Comparison of ENCODE assay signal across 21 mouse cellular contexts in genomic region chr15:97728394-97728793, GRCm38 (mm10). TPM values are rescaled to one million over a fixed set of nuclear protein-coding genes. Genes with fewer than 3 reads are reported as not detected.
DNase-seq lines count a peak whose midpoint lies in the region; ATAC-seq lines count a peak whose summit lies in the region.
"Had no signal": no experiment of that assay in that cellular context is flagged by ENCODE, and none has a peak within 500 bp of the region (broad histone marks: within the 10 kb centered on the region; RNA-seq: fewer than 3 reads in every experiment).

No protein-coding gene starts in this region.

- H3K4me3 ChIP-seq in heart, embryonic 16.5 days (ENCODE audit: low read length), result no peak overlapping the region
- H3K4me3 ChIP-seq: embryonic facial prominence, embryonic 12.5 days; heart, embryonic 13.5 days; hindbrain, embryonic 15.5 days; lung, embryonic 15.5 days; midbrain, embryonic 10.5 days; midbrain, embryonic 15.5 days; neural tube, embryonic 15.5 days had no signal

- no peak overlapping the region for H3K9ac ChIP-seq in heart, embryonic 16.5 days (ENCODE audit: low read length)
- H3K9ac ChIP-seq: embryonic facial prominence, embryonic 12.5 days; heart, embryonic 13.5 days; hindbrain, embryonic 15.5 days; lung, embryonic 15.5 days; midbrain, embryonic 15.5 days; neural tube, embryonic 15.5 days had no signal

- peak; percentile 96 for DNase-seq in heart, adult 11 months
- DNase-seq in heart, postnatal 36 days, result no peak
- no peak for DNase-seq in heart, postnatal 4 days
- DNase-seq in thymus, postnatal 25 days, result peak; percentile 30
- DNase-seq in thymus, postnatal 4 days, result no peak
- DNase-seq in adrenal gland, postnatal 36 days, result no peak
- no peak for DNase-seq in liver
- DNase-seq: cerebellum, adult 8-10 months; embryo, embryonic 11 days; retina, postnatal 1 day; right cerebral cortex, postnatal 14 days had no signal

- H3K4me1 ChIP-seq in heart, embryonic 16.5 days (ENCODE audit: control insufficient read depth, insufficient read depth, low read length), result no peaks in the 10 kb centered on the region
- H3K4me1 ChIP-seq: embryonic facial prominence, embryonic 12.5 days; lung, embryonic 15.5 days; midbrain, embryonic 15.5 days had no signal

- intact Hi-C loops in heart, postnatal 36 days (cut with DNase I), result no loop called here

- peak overlapping the region; percentile 15; the same call in 1 of the 2 replicates for H3K27ac ChIP-seq in heart, embryonic 16.5 days (ENCODE audit: low read length)
- H3K27ac ChIP-seq: embryonic facial prominence, embryonic 12.5 days; heart, embryonic 13.5 days; hindbrain, embryonic 15.5 days; lung, embryonic 15.5 days; midbrain, embryonic 15.5 days; neural tube, embryonic 15.5 days had no signal

- no peak overlapping the region for H3K4me2 ChIP-seq in heart, embryonic 16.5 days (ENCODE audit: low read depth, low read length)
- H3K4me2 ChIP-seq: embryonic facial prominence, embryonic 12.5 days; heart, embryonic 13.5 days; hindbrain, embryonic 15.5 days; lung, embryonic 15.5 days; midbrain, embryonic 15.5 days; neural tube, embryonic 15.5 days had no signal

- no peaks in the 10 kb centered on the region for H3K9me3 ChIP-seq in heart, embryonic 16.5 days (replicated peaks; ENCODE audit: control insufficient read depth, low read length)
- H3K9me3 ChIP-seq: embryonic facial prominence, embryonic 12.5 days; heart, embryonic 13.5 days; hindbrain, embryonic 15.5 days; lung, embryonic 15.5 days; midbrain, embryonic 10.5 days; midbrain, embryonic 15.5 days; neural tube, embryonic 15.5 days had no signal

- no peaks in the 10 kb centered on the region for H3K27me3 ChIP-seq in heart, embryonic 16.5 days (ENCODE audit: control insufficient read depth, insufficient read depth, low read length)
- H3K27me3 ChIP-seq: embryonic facial prominence, embryonic 12.5 days; hindbrain, embryonic 15.5 days; lung, embryonic 15.5 days; midbrain, embryonic 15.5 days; neural tube, embryonic 15.5 days had no signal

- 63% methylated on average over 11 of the region's 11 CpGs for WGBS in heart, embryonic 16.5 days

- ATAC-seq in heart, embryonic 16.5 days (replicated peaks; ENCODE audit: extremely low read depth, insufficient read depth, low FRiP score), result no peak
- ATAC-seq: forebrain, embryonic 14.5 days; inflammation-experienced regulatory T-cells, adult 6 months; midbrain, embryonic 15.5 days had no signal

- H3K36me3 ChIP-seq in heart, embryonic 16.5 days (ENCODE audit: control insufficient read depth, insufficient read depth), result no peaks in the 10 kb centered on the region
- H3K36me3 ChIP-seq: embryonic facial prominence, embryonic 12.5 days; heart, embryonic 13.5 days; hindbrain, embryonic 15.5 days; lung, embryonic 15.5 days; midbrain, embryonic 10.5 days; midbrain, embryonic 15.5 days; neural tube, embryonic 15.5 days had no signal

RNA-seq across cellular contexts. Expression of gene Endou, which starts 2.7 kb away (rescaled TPM):
- total RNA-seq in heart, postnatal 36 days (2021), result 1 to 10 TPM; 1.3 to 2.2 TPM
- 2.8 and 9.6 TPM in 2 replicates for polyA plus RNA-seq in heart, embryonic 16.5 days (2015; fragmentation: Nextera tagmentation; extraction: Ambion mirVana)
- 1 to 10 TPM; 3.5 to 4.6 TPM for total RNA-seq in heart, postnatal 4 days (2021)
- total RNA-seq in adrenal gland, postnatal 36 days (2021), result under 1 TPM; 0.66 to 0.70 TPM
- polyA plus RNA-seq: inflammation-experienced regulatory T-cells, adult 6 months had no signal

RNA-seq across cellular contexts. Expression of gene Rpap3, which starts 22.8 kb away (rescaled TPM):
- 10 to 100 TPM; 13.1 to 15.7 TPM for total RNA-seq in heart, postnatal 36 days (2021)
- polyA plus RNA-seq in heart, embryonic 16.5 days (2015; fragmentation: Nextera tagmentation; extraction: Ambion mirVana), result 18.1 and 22.9 TPM in 2 replicates
- 10 to 100 TPM; 16.0 to 19.7 TPM for total RNA-seq in heart, postnatal 4 days (2021)
- 10 to 100 TPM; 19.5 to 20.5 TPM for total RNA-seq in adrenal gland, postnatal 36 days (2021)

RNA-seq across cellular contexts. Expression of gene Rapgef3, which starts 39.4 kb away (rescaled TPM):
- total RNA-seq in heart, postnatal 36 days (2021), result 10 to 100 TPM; 25.4 to 27.4 TPM
- polyA plus RNA-seq in heart, embryonic 16.5 days (2015; fragmentation: Nextera tagmentation; extraction: Ambion mirVana), result 26.3 and 28.7 TPM in 2 replicates
- 10 to 100 TPM; 32.7 to 33.4 TPM for total RNA-seq in heart, postnatal 4 days (2021)
- total RNA-seq in adrenal gland, postnatal 36 days (2021), result 10 to 100 TPM; 15.0 to 20.8 TPM
- polyA plus RNA-seq: inflammation-experienced regulatory T-cells, adult 6 months had no signal

RNA-seq across cellular contexts. Expression of gene Slc48a1, which starts 49.9 kb away (rescaled TPM):
- 10 to 100 TPM; 73.3 to 84.1 TPM for total RNA-seq in heart, postnatal 36 days (2021)
- polyA plus RNA-seq in heart, embryonic 16.5 days (2015; fragmentation: Nextera tagmentation; extraction: Ambion mirVana), result 71.0 and 76.0 TPM in 2 replicates
- 10 to 100 TPM; 58.7 to 59.2 TPM for total RNA-seq in heart, postnatal 4 days (2021)
- total RNA-seq in adrenal gland, postnatal 36 days (2021), result 100 to 1,000 TPM; 107 to 130 TPM

Comparison
In these comparisons a context has a peak if more than half of its experiments do, and no peak if none do; other contexts are left out.
1. DNase-seq: peak in heart, adult 11 months (single experiment) and thymus, postnatal 25 days (single experiment); none in heart, postnatal 36 days (0 of 2), heart, postnatal 4 days (single experiment), thymus, postnatal 4 days (single experiment), adrenal gland, postnatal 36 days (0 of 2) and liver (single experiment).